Mouse (Mus musculus) hindbrain, postnatal 0 days (tissue): ENCODE results near the gene Klhl13. TPM values are rescaled to one million over a fixed set of nuclear protein-coding genes. Genes with fewer than 3 reads are reported as not detected.

Experiments used
- ATAC-seq: fragments of 200-750 bp; cut with Nextera tagmentation; 2 replicates; pipeline ENCODE4 v1.8.0; 2017; ENCODE audit warnings: mild to moderate bottlenecking, moderate TSS enrichment, moderate library complexity
- DNase-seq: peaks from one replicate; pipeline ENCODE4 v3.0.0-alpha.2; 2015; ENCODE audit warnings: low spot score
- H3K27ac ChIP-seq: fragments of 300-500 bp; sonication (generic); 2 replicates; pipeline ENCODE4 v1.5.1; 2014; ENCODE audit warnings: mild to moderate bottlenecking
- H3K27me3 ChIP-seq: fragments of 300-500 bp; sonication (generic); 2 replicates; pipeline ENCODE4 v1.6.1; 2014; ENCODE audit warnings: low read length, mixed read lengths; ENCODE audit not compliant: insufficient read depth
- H3K36me3 ChIP-seq: fragments of 300-500 bp; sonication (generic); 2 replicates; pipeline ENCODE4 v1.6.1; 2014; ENCODE audit warnings: low read length, mixed read lengths; ENCODE audit not compliant: insufficient read depth
- H3K4me1 ChIP-seq: fragments of 300-500 bp; sonication (generic); 2 replicates; pipeline ENCODE4 v1.6.1; 2014; ENCODE audit warnings: antibody characterized with exemption, low read length, mixed read lengths; ENCODE audit not compliant: insufficient read depth
- H3K4me2 ChIP-seq: fragments of 300-500 bp; sonication (generic); 2 replicates; pipeline ENCODE4 v1.6.1; 2014; ENCODE audit warnings: low read depth, mild to moderate bottlenecking, low read length, moderate library complexity, mixed read lengths
- H3K4me3 ChIP-seq: fragments of 300-500 bp; sonication (generic); 2 replicates; pipeline ENCODE4 v1.5.1; 2014; ENCODE audit warnings: low read length
- H3K9ac ChIP-seq: fragments of 300-500 bp; sonication (generic); replicated peaks from 2 replicates; pipeline ENCODE4 v1.6.1; 2014; ENCODE audit warnings: mild to moderate bottlenecking, low read length, moderate library complexity, mixed read lengths
- H3K9me3 ChIP-seq: fragments of 300-500 bp; sonication (generic); 2 replicates; pipeline ENCODE4 v1.6.1; 2016; ENCODE audit warnings: low read length, mixed read lengths
- CTCF ChIP-seq: IDR thresholded peaks from 2 replicates; pipeline ENCODE4 v1.5.1; 2016; ENCODE audit warnings: antibody characterized with exemption, control low read depth, low read depth
- WGBS: fragments of 180-500 bp; shearing (Covaris S2); extraction: QIAGEN DNeasy Blood & Tissue Kit; methylation state at CpG from one replicate; pipeline ENCODE4 v1.1.7; 2014; 5-methylcytosine and 5-hydroxymethylcytosine counted together
- polyA plus RNA-seq: library from polyadenylated mRNA; unstranded; fragments of >200 nt; fragmentation: Nextera tagmentation; extraction: Ambion mirVana; gene quantifications from 2 replicates; pipeline ENCODE4 v1.2.1, GENCODE M21; 2015
- total RNA-seq: library from RNA; depleted of rRNA; stranded (reverse); fragments of >200 nt; gene quantifications from 2 replicates; pipeline ENCODE4 v1.2.3, GENCODE M21; 2014

The Klhl13 gene
- total and polyA plus RNA-seq, 2 experiments from 2014 or later, result 119 to 149 TPM

GRCm38 (mm10) chrX:23328116-23328515, 36.8 kb downstream of the Klhl13 start:
- ATAC-seq (no peak), DNase-seq (no peak)
- H3K4me2 ChIP-seq, result no peak overlapping the region
- H3K36me3 ChIP-seq, result no peaks in the 10 kb centered on the region
- H3K4me1 ChIP-seq, result no peaks in the 10 kb centered on the region
- H3K27ac ChIP-seq, result no peak overlapping the region
- no peak overlapping the region for H3K9ac ChIP-seq
- H3K27me3 ChIP-seq, result no peaks in the 10 kb centered on the region
- no peaks in the 10 kb centered on the region for H3K9me3 ChIP-seq
- no peak overlapping the region for H3K4me3 ChIP-seq
- peak; percentile 50 for TF ChIP-seq CTCF
- WGBS, result 69% methylated on average over 1 of the region's 1 CpGs

DNA sequence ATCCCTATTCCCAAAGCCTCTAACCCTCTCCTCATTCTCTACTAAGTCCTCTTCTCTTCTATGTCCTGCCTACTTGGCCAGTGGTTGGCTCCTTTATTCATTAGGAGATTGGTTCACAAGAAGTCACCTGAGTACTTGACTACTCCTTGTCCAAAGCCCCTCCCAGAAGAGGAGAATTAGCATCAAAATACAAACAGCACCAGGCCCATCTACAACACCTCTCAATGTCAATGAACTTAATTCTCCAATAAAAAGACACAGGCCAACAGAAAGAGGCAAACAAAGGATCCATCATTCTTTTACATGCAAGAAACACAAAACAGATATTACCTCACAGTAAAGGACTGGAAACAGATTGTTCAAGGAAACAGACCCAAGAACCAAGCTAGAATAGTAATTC, 46.0 kb downstream of the Klhl13 start:
- H3K4me1 ChIP-seq, result no peaks in the 10 kb centered on the region
- no peak overlapping the region for H3K4me3 ChIP-seq
- DNase-seq (no peak), ATAC-seq (no peak)
- no peak overlapping the region for H3K27ac ChIP-seq
- no peak overlapping the region for H3K4me2 ChIP-seq
- H3K9ac ChIP-seq, result no peak overlapping the region
- no peaks in the 10 kb centered on the region for H3K36me3 ChIP-seq
- H3K9me3 ChIP-seq, result no peaks in the 10 kb centered on the region
- no peak for TF ChIP-seq CTCF
- H3K27me3 ChIP-seq, result no peaks in the 10 kb centered on the region

GRCm38 (mm10) chrX:23295952-23296598, 68.8 kb downstream of the Klhl13 start:
- Histone ChIP-seq H3K9me3 (no peaks in the 10 kb centered on the region), H3K27me3 (no peaks in the 10 kb centered on the region), H3K4me2 (no peak overlapping the region), H3K4me1 (no peaks in the 10 kb centered on the region), H3K27ac (no peak overlapping the region), H3K36me3 (no peaks in the 10 kb centered on the region), H3K4me3 (peak overlapping the region; percentile 11; the same call in 1 of the 2 replicates), H3K9ac (no peak overlapping the region)
- 33% methylated on average over 5 of the region's 5 CpGs for WGBS
- TF ChIP-seq CTCF, result peak; percentile 72
- DNase-seq (peak; percentile 79), ATAC-seq (peak; percentile 77)

GRCm38 (mm10) chrX:23285442-23285817, 79.5 kb downstream of the Klhl13 start:
- ATAC-seq (peak; percentile 45; the same call in 1 of the 2 replicates), DNase-seq (peak; percentile 2)
- no peak for TF ChIP-seq CTCF
- Histone ChIP-seq H3K27me3 (no peaks in the 10 kb centered on the region), H3K36me3 (no peaks in the 10 kb centered on the region), H3K9me3 (no peaks in the 10 kb centered on the region), H3K9ac (peak overlapping the region; percentile 44), H3K27ac (peak overlapping the region; percentile 3), H3K4me3 (peak overlapping the region; percentile 33), H3K4me2 (peak overlapping the region; percentile 53), H3K4me1 (no peaks in the 10 kb centered on the region)
- 27% methylated on average over 10 of the region's 10 CpGs for WGBS

DNA sequence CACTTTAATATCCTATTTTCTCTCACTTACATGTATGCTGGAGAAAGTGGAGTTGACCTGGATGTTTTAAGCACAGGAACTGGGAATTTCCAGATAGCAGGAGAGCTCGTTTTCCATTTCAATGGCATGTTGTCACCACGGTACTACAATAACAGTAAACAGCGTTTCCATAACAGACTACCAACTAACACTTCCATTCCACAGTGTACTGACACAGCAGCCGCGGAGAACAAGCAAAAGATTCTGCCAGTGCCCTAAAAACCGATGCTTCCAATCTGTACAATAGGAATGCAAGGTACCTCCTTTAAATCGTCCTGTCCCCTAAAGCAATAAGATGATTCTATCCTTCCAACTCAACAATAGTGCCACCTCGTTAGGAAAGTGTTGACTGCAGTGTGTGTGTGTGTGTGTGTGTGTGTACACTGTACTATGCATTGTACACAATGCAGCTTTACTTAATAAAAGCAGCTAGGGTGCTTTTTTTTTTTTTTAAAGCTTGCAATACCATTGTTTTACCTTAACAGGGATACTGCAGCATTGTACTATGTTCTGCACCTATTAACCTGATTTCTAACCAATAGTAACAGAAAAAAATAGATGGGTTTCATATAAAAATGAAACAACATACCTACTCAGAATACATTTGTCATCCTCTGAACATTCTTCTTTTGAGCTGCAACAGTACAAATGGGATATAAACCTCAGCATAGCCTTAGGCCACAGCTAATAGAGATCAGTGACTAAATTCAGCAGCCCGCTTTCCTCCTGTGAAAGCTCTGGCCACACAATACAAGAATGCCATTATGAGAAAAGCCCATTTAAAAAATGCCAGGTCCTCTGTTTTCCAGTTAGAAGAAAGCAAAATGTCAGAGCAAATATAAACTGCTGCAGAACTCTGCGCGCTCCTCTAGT, 80.1 kb downstream of the Klhl13 start:
- H3K27ac ChIP-seq, result peak overlapping the region; percentile 3
- H3K9ac ChIP-seq, result peak overlapping the region; percentile 44
- H3K36me3 ChIP-seq, result no peaks in the 10 kb centered on the region
- TF ChIP-seq CTCF, result no peak
- no peaks in the 10 kb centered on the region for H3K4me1 ChIP-seq
- H3K4me2 ChIP-seq, result peak overlapping the region; percentile 53
- ATAC-seq, result peak; percentile 53; the same call in 1 of the 2 replicates
- no peaks in the 10 kb centered on the region for H3K9me3 ChIP-seq
- 36% methylated on average over 11 of the region's 11 CpGs for WGBS
- no peaks in the 10 kb centered on the region for H3K27me3 ChIP-seq
- peak overlapping the region; percentile 33 for H3K4me3 ChIP-seq
- DNase-seq, result peak; percentile 14

DNA sequence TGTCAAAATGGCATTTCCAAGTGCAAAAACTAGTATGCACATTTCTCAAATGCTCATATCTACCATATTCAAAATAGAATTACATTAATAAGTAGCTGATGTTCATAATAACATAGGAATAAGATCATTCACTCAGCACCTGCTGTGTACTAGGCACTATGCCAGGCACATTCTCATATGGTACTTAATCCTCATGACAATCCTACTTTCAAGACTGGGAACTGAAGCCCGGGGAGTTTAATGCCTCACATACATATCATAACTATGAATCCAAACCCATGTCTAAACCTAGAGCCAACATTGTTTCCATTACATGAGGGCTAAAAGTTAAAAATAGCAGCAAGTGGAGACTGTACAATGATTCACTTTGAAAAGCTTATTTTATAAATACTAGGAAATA, 97.3 kb downstream of the Klhl13 start:
- H3K36me3 ChIP-seq, result no peaks in the 10 kb centered on the region
- no peak for ATAC-seq
- WGBS, result 50% methylated on average over 1 of the region's 1 CpGs

More for the DNA sequence above, 97.3 kb downstream of the Klhl13 start:
- TF ChIP-seq CTCF, result no peak
- Histone ChIP-seq H3K4me2 (no peak overlapping the region), H3K9ac (no peak overlapping the region), H3K27ac (no peak overlapping the region), H3K4me3 (no peak overlapping the region), H3K4me1 (no peaks in the 10 kb centered on the region), H3K27me3 (no peaks in the 10 kb centered on the region), H3K9me3 (no peaks in the 10 kb centered on the region)
- DNase-seq, result no peak
